Comparison of ENCODE assay signal across 10 mouse cellular contexts in genomic region chr9:47103966-47104365, GRCm38 (mm10).
DNase-seq lines count a peak whose midpoint lies in the region.
"Had no signal": no experiment of that assay in that cellular context is flagged by ENCODE, and none has a peak within 500 bp of the region (broad histone marks: within the 10 kb centered on the region; RNA-seq: fewer than 3 reads in every experiment).

No protein-coding gene starts in this region.

- peak; percentile 6 for DNase-seq in kidney, postnatal 10 days
- no peak for DNase-seq in kidney, adult 18-20 months
- peak; percentile 14 for DNase-seq in right cerebral cortex, postnatal 14 days
- no peak for DNase-seq in right cerebral cortex, adult 18-20 months
- peak; percentile 29 for DNase-seq in brain, adult 2 months (ENCODE audit: low read depth, low spot score)
- peak; percentile 35 to 48 for DNase-seq in cerebellum, postnatal 25 days
- DNase-seq in yolk sac, embryonic 10.5 days (ENCODE audit: low spot score), result no peak
- DNase-seq in layer of hippocampus, adult 8-10 months (ENCODE audit: low spot score in 2 of 2), result no peak
- DNase-seq: gastrocnemius, adult 2 months; right cerebral cortex, postnatal 25 days had no signal

Comparison
In these comparisons a context has a peak if more than half of its experiments do, and no peak if none do; other contexts are left out.
1. DNase-seq: peak in kidney, postnatal 10 days (single experiment), right cerebral cortex, postnatal 14 days (single experiment), brain, adult 2 months (single experiment) and cerebellum, postnatal 25 days (2 of 2); none in kidney, adult 18-20 months (single experiment), right cerebral cortex, adult 18-20 months (single experiment), yolk sac, embryonic 10.5 days (single experiment) and layer of hippocampus, adult 8-10 months (0 of 2).